Mouse (Mus musculus): ENCODE results near the gene Ncoa1.
"Not testable (repeated sequence)": the region's sequence is repeated elsewhere in the genome, so short reads cannot be mapped to it uniquely, and the experiment has no call there.

The Ncoa1 gene

GRCm38 (mm10) chr12:4322227-4322626 lies 154.8 kb downstream of the Ncoa1 start:
- DNase-seq (ENCODE audit: low read depth, low spot score) = no peak

GRCm38 (mm10) chr12:4313824-4314223 lies 163.2 kb downstream of the Ncoa1 start:
- DNase-seq (ENCODE audit: low read depth, low spot score) = no peak

- no peak for DNase-seq (ENCODE audit: low read depth, low spot score)
Observed at GRCm38 (mm10) chr12:4306712-4307313, 170.2 kb downstream of the Ncoa1 start.

GRCm38 (mm10) chr12:4299300-4299699 lies 177.7 kb downstream of the Ncoa1 start:
- DNase-seq (ENCODE audit: low read depth, low spot score) = no peak

GRCm38 (mm10) chr12:4298626-4299025 lies 178.4 kb downstream of the Ncoa1 start:
- no peak for DNase-seq (ENCODE audit: low read depth, low spot score)

GRCm38 (mm10) chr12:4295881-4296280 lies 181.1 kb downstream of the Ncoa1 start:
- no peak for DNase-seq (ENCODE audit: low read depth, low spot score)

GRCm38 (mm10) chr12:4295281-4295680 lies 181.7 kb downstream of the Ncoa1 start:
- DNase-seq (ENCODE audit: low read depth, low spot score) = no peak

GRCm38 (mm10) chr12:4293813-4294212 lies 183.2 kb downstream of the Ncoa1 start:
- no peak for DNase-seq (ENCODE audit: low read depth, low spot score)

- DNase-seq (ENCODE audit: low read depth, low spot score) = no peak
Observed at GRCm38 (mm10) chr12:4285186-4285585, 191.8 kb downstream of the Ncoa1 start.

GRCm38 (mm10) chr12:4279878-4280277 lies 197.1 kb downstream of the Ncoa1 start:
- no peak for DNase-seq (ENCODE audit: low read depth, low spot score)

- DNase-seq (ENCODE audit: low read depth, low spot score) = no peak
Observed at GRCm38 (mm10) chr12:4278978-4279755, 197.8 kb downstream of the Ncoa1 start.

GRCm38 (mm10) chr12:4271078-4271477 lies 205.9 kb downstream of the Ncoa1 start:
- DNase-seq (ENCODE audit: low read depth, low spot score) = no peak

GRCm38 (mm10) chr12:4267765-4268164 lies 209.2 kb downstream of the Ncoa1 start:
- DNase-seq (ENCODE audit: low read depth, low spot score) = no peak

- DNase-seq (ENCODE audit: low read depth, low spot score) = no peak
Observed at GRCm38 (mm10) chr12:4252742-4253655, 224.0 kb downstream of the Ncoa1 start.

- DNase-seq (ENCODE audit: low read depth, low spot score) = no peak
Observed at GRCm38 (mm10) chr12:4249786-4250185, 227.2 kb downstream of the Ncoa1 start.

GRCm38 (mm10) chr12:4245742-4246141 lies 231.2 kb downstream of the Ncoa1 start:
- DNase-seq (ENCODE audit: low read depth, low spot score) = no peak

GRCm38 (mm10) chr12:4243805-4244204 lies 233.2 kb downstream of the Ncoa1 start:
- no peak for DNase-seq (ENCODE audit: low read depth, low spot score)

- not testable (repeated sequence) for DNase-seq (ENCODE audit: low read depth, low spot score)
Observed at GRCm38 (mm10) chr12:4240281-4240680, 236.7 kb downstream of the Ncoa1 start.

GRCm38 (mm10) chr12:4237481-4237880 lies 239.5 kb downstream of the Ncoa1 start:
- no peak for DNase-seq (ENCODE audit: low read depth, low spot score)

- DNase-seq (ENCODE audit: low read depth, low spot score) = peak; percentile 77
Observed at GRCm38 (mm10) chr12:4233572-4234508, 243.1 kb downstream of the Ncoa1 start, which contains the start of the genes Ptrhd1 and Cenpo. TSS of gene Ptrhd1 (plus strand) at chr12:4234027. TSS of gene Cenpo (minus strand) at chr12:4234294.

- no peak for DNase-seq (ENCODE audit: low read depth, low spot score)
Observed at GRCm38 (mm10) chr12:4232777-4233176, 244.2 kb downstream of the Ncoa1 start.
